Mouse (Mus musculus): ENCODE results near the gene Pls1.

Gene Pls1

GRCm38 (mm10) chr9:95704078-95704477 lies 141.0 kb downstream of the Pls1 start:
- DNase-seq (ENCODE audit: low spot score): no peak

Data from layer of hippocampus, adult 11-12 months (tissue).